Mouse (Mus musculus) megakaryocyte, embryonic 14.5 days (primary cell): ENCODE measurements at regions not wholly inside any gene's neighbourhood (a gene's known extent, or its start where the extent isn't known, plus 50 kb on each side); places are given as distances from the start of the nearest gene placed in this dataset.

ENCODE experiments used
- H3K27me3 ChIP-seq: replicated peaks from 2 replicates; pipeline ENCODE3; 2012; ENCODE audit warnings: inconsistent platforms
- H3K36me3 ChIP-seq: replicated peaks from 2 replicates; pipeline ENCODE3; 2012; ENCODE audit warnings: low read length, inconsistent platforms, mixed read lengths
- H3K4me1 ChIP-seq: 2 replicates; pipeline ENCODE4 v1.6.1; 2012; ENCODE audit warnings: inconsistent platforms
- H3K4me3 ChIP-seq: replicated peaks from 2 replicates; pipeline ENCODE3; 2012; ENCODE audit warnings: moderate library complexity, mild to moderate bottlenecking, inconsistent platforms
- H3K9me3 ChIP-seq: 2 replicates; pipeline ENCODE4 v1.6.1; 2012; ENCODE audit warnings: inconsistent platforms
- FLI1 ChIP-seq: IDR thresholded peaks from 2 replicates; pipeline ENCODE4 v1.6.1; 2012; ENCODE audit warnings: low read length, inconsistent platforms, mixed read lengths
- GATA1 ChIP-seq: IDR thresholded peaks from 3 replicates; pipeline ENCODE4 v1.6.1; 2012; ENCODE audit warnings: mixed read lengths, low read length, inconsistent platforms, borderline replicate concordance

DNA sequence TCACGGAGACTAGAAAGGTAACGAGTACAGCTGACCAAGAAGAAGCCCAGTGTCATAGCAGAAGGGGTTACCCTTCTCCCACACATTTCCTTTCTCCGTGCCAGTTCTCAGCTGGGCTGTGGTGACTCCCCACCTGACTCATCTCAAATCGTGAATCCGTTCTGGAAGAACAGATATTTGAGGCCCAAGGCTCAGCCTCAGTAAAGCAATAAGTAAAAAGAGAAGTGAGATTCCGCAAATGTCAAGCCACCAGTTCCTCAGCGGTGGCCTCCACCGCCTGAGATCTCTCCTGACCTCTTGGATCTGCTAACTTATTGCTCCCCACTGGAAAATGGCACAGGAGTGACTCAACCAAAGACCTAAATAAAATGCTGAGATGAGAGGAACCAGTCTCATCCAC is 213.2 kb downstream of the Maf start:
- peaks cover 28% of the 10 kb centered on the region for H3K9me3 ChIP-seq
- H3K36me3 ChIP-seq = no peaks in the 10 kb centered on the region
- H3K4me1 ChIP-seq = no peaks in the 10 kb centered on the region
- no peaks in the 10 kb centered on the region for H3K27me3 ChIP-seq
- TF ChIP-seq GATA1 = no peak
- no peak for TF ChIP-seq FLI1
- H3K4me3 ChIP-seq = no peak overlapping the region

DNA sequence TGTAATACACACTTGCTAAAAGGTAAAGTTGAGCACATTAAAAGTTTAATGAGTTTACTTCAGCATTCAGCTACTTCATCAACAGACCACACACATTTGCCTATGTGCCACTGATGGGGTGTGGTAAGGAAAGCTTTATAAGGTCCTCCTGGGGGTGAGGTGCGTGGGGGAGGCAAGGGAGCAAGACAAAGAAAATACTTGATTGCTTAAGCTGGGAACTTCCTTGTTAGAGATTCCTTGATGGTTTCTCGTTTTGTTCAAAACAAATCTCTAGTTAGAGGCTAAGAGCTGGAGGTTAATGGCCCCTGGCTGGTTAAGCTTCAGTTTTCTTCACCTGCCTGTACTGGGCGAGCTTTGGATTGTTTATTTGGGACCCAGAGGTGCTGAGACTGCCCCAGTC is 220.7 kb downstream of the Maf start:
- Histone ChIP-seq H3K27me3 (no peaks in the 10 kb centered on the region), H3K4me3 (no peak overlapping the region), H3K4me1 (no peaks in the 10 kb centered on the region), H3K36me3 (no peaks in the 10 kb centered on the region), H3K9me3 (no peaks in the 10 kb centered on the region)
- no peak for TF ChIP-seq GATA1
- no peak for TF ChIP-seq FLI1

- Histone ChIP-seq H3K9me3 (no peaks in the 10 kb centered on the region), H3K4me3 (no peak overlapping the region), H3K4me1 (no peaks in the 10 kb centered on the region), H3K27me3 (peaks cover 1% of the 10 kb centered on the region), H3K36me3 (no peaks in the 10 kb centered on the region)
- no peak for TF ChIP-seq FLI1
- TF ChIP-seq GATA1 = no peak
Observed at GRCm38 (mm10) chr8:115481136-115481535, 226.5 kb downstream of the Maf start.

GRCm38 (mm10) chr8:115478406-115479060 is 229.1 kb downstream of the Maf start:
- no peaks in the 10 kb centered on the region for H3K36me3 ChIP-seq
- no peaks in the 10 kb centered on the region for H3K4me1 ChIP-seq
- TF ChIP-seq GATA1 (no peak), FLI1 (no peak)
- no peak overlapping the region for H3K4me3 ChIP-seq
- peaks cover 1% of the 10 kb centered on the region for H3K27me3 ChIP-seq
- H3K9me3 ChIP-seq = no peaks in the 10 kb centered on the region

- TF ChIP-seq FLI1 = no peak
- no peak for TF ChIP-seq GATA1
- peaks cover 1% of the 10 kb centered on the region for H3K27me3 ChIP-seq
Observed at GRCm38 (mm10) chr8:115476071-115476470, 231.5 kb downstream of the Maf start.

GRCm38 (mm10) chr8:115475156-115475555 is 232.4 kb downstream of the Maf start:
- no peaks in the 10 kb centered on the region for H3K4me1 ChIP-seq
- H3K36me3 ChIP-seq = no peaks in the 10 kb centered on the region
- H3K4me3 ChIP-seq = no peak overlapping the region
- H3K27me3 ChIP-seq = peaks cover 1% of the 10 kb centered on the region
- TF ChIP-seq GATA1 (no peak), FLI1 (no peak)
- H3K9me3 ChIP-seq = no peaks in the 10 kb centered on the region

More at GRCm38 (mm10) chr8:115476071-115476470, 231.5 kb downstream of the Maf start:
- H3K9me3 ChIP-seq = no peaks in the 10 kb centered on the region
- no peaks in the 10 kb centered on the region for H3K36me3 ChIP-seq
- H3K4me1 ChIP-seq = no peaks in the 10 kb centered on the region
- no peak overlapping the region for H3K4me3 ChIP-seq

GRCm38 (mm10) chr8:115473974-115474373 is 233.6 kb downstream of the Maf start:
- Histone ChIP-seq H3K36me3 (no peaks in the 10 kb centered on the region), H3K27me3 (no peaks in the 10 kb centered on the region), H3K4me3 (no peak overlapping the region), H3K4me1 (no peaks in the 10 kb centered on the region), H3K9me3 (no peaks in the 10 kb centered on the region)
- no peak for TF ChIP-seq GATA1
- no peak for TF ChIP-seq FLI1

- H3K9me3 ChIP-seq = peaks cover 7% of the 10 kb centered on the region; the same call in 1 of the 2 replicates
- no peaks in the 10 kb centered on the region for H3K27me3 ChIP-seq
- H3K4me1 ChIP-seq = no peaks in the 10 kb centered on the region
- TF ChIP-seq GATA1 = no peak
- no peak for TF ChIP-seq FLI1
- H3K36me3 ChIP-seq = no peaks in the 10 kb centered on the region
- no peak overlapping the region for H3K4me3 ChIP-seq
Observed at GRCm38 (mm10) chr8:115466553-115466952, 241.0 kb downstream of the Maf start.

GRCm38 (mm10) chr8:115466122-115466521 is 241.5 kb downstream of the Maf start:
- no peak overlapping the region for H3K4me3 ChIP-seq
- peaks cover 7% of the 10 kb centered on the region; the same call in 1 of the 2 replicates for H3K9me3 ChIP-seq
- H3K27me3 ChIP-seq = no peaks in the 10 kb centered on the region
- no peak for TF ChIP-seq FLI1
- no peak for TF ChIP-seq GATA1
- no peaks in the 10 kb centered on the region for H3K36me3 ChIP-seq
- H3K4me1 ChIP-seq = no peaks in the 10 kb centered on the region

DNA sequence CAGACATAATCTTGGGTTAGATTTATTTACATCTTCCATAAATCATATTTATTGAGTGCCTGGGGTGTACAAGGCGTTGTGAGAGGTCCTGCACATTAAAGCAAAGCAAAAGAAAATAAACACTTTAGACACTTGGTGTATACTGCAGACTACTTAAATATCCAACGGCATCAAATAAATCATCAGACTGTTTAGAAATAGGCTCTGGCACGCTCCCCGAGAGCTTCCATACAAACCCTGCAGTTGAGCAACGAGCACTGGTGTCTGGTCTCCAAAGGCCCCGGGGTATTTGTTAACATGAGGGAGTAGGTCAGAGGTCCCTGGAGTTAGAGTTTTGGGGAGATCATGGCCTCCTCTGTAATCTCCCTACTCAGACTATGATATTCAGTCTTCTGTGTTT is 244.9 kb downstream of the Maf start:
- Histone ChIP-seq H3K4me1 (no peaks in the 10 kb centered on the region), H3K36me3 (no peaks in the 10 kb centered on the region), H3K9me3 (peaks cover 16% of the 10 kb centered on the region; the same call in 1 of the 2 replicates), H3K4me3 (no peak overlapping the region), H3K27me3 (no peaks in the 10 kb centered on the region)
- TF ChIP-seq GATA1 = no peak
- no peak for TF ChIP-seq FLI1
